Mouse (Mus musculus): ENCODE results near the gene Calm4.

DNA sequence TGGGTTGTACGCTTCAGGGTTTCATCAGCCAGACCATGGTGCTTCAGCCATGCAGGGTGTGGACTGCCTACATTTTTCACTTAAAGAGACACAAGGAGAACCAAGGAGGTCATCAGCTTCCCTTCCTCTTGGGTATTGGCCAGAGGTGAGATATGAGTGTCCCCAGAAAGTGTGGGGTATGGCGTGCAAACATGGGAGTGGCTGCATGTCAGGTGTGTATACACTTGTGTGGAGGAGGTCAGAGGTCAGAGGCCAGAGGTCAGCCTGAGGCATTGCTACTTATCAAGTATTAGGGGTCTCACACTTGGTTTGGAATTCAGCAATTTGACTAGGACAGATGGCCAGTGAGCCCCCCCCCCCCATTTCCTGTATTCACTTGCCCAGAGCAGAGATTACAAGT lies 49.0 kb upstream of the Calm4 start:
- TF ChIP-seq MAX (IDR thresholded peaks at IDR 0.05; ENCODE audit: low read depth): no peak
- TF ChIP-seq POLR2A (IDR thresholded peaks at IDR 0.05; ENCODE audit: insufficient read length, low read depth): no peak
- no peak for TF ChIP-seq MYOG (IDR thresholded peaks at IDR 0.05; ENCODE audit: control insufficient read depth in 1 of 3, insufficient read depth in 1 of 3, insufficient read length in 2 of 3, low read depth in 2 of 3)
- TF ChIP-seq POLR2AphosphoS2 (IDR thresholded peaks at IDR 0.05; ENCODE audit: insufficient read length, low read depth): no peak
- TF ChIP-seq MYOD1 (IDR thresholded peaks at IDR 0.05; ENCODE audit: control insufficient read depth in 1 of 3, insufficient read length in 2 of 3, low read depth in 2 of 3): no peak
- TF ChIP-seq USF1 (IDR thresholded peaks at IDR 0.05; ENCODE audit: low read depth): no peak
